13 mouse cellular contexts compared by ENCODE assay signal in the genomic region with DNA sequence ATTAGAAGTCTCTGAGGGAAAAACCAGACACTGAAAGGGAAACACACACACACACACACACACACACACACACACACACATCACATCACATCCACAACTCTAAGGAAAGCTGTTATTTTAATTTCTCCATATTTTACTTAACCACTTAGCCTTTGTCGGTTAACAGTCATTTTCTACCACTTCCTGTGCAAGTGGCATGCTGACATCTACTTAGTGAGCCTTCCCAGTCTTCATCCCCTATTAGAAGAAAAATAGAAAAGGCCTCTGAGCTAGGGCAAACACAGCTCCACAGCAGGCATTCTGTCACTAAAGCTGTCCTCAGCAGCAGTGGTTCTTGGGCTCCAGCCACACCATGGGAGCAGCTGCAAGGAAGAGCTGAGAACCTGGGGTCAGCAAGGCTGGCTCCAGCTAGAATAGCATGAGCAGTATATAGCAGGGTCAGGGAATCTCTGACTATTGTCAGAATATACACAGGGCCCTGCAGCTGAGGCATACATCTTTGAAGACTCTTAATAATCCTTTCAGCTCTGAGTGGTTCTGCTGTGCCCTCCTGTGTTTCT. TPM values are rescaled to one million over a fixed set of nuclear protein-coding genes. Genes with fewer than 3 reads are reported as not detected.
DNase-seq lines count a peak whose midpoint lies in the region; ATAC-seq lines count a peak whose summit lies in the region.
"Had no signal": no experiment of that assay in that cellular context is flagged by ENCODE, and none has a peak within 500 bp of the region (broad histone marks: within the 10 kb centered on the region; RNA-seq: fewer than 3 reads in every experiment).

No protein-coding gene starts in this region.

- ATAC-seq in common myeloid progenitor, adult 5-6 weeks (replicated peaks; ENCODE audit: low read depth, poor library complexity, severe bottlenecking) = peak; percentile 75
- ATAC-seq: forebrain, embryonic 13.5 days had no signal

- intact Hi-C loops in gastrocnemius, postnatal 14 days (cut with DNase I; ENCODE audit: low total_unique reads) = no loop called here
- intact Hi-C loops in heart, postnatal 14 days (cut with DNase I) = no loop called here

- peak; percentile 9 for DNase-seq in gastrocnemius, postnatal 14 days
- DNase-seq in gastrocnemius, adult 18-20 months (ENCODE audit: low spot score) = no peak
- peak; percentile 11 for DNase-seq in thymus, postnatal 25 days
- no peak for DNase-seq in thymus, adult 18-20 months
- DNase-seq in heart, postnatal 14 days = no peak
- no peak for DNase-seq in heart, adult 11 months
- DNase-seq: adrenal gland, postnatal 25 days; cerebellum, postnatal 36 days; gastrocnemius, adult 2 months; heart, postnatal 36 days; lung, postnatal 14 days had no signal

RNA-seq across cellular contexts. Expression of a gene that starts 36.2 kb away (rescaled TPM):
- total RNA-seq in gastrocnemius, postnatal 14 days (2021) = 1 to 10 TPM; 6.7 to 7.4 TPM
- total RNA-seq in gastrocnemius, adult 18-20 months (2021) = 1 to 10 TPM; 2.8 to 3.1 TPM
- 151 and 155 TPM in 2 replicates for total RNA-seq in common myeloid progenitor, adult 5-6 weeks (2017)
- 1 to 10 TPM; 6.1 to 7.7 TPM for total RNA-seq in heart, postnatal 14 days (2021)

Comparison
In these comparisons a context has a peak if more than half of its experiments do, and no peak if none do; other contexts are left out.
1. DNase-seq: peak in gastrocnemius, postnatal 14 days (single experiment) and thymus, postnatal 25 days (single experiment); none in gastrocnemius, adult 18-20 months (single experiment), thymus, adult 18-20 months (0 of 2), heart, postnatal 14 days (0 of 2) and heart, adult 11 months (single experiment).
2. RNA of a gene that starts 36.2 kb away (total RNA-seq): 151 to 155 TPM in common myeloid progenitor, adult 5-6 weeks; 6.1 to 7.7 TPM in heart, postnatal 14 days, 6.7 to 7.4 TPM in gastrocnemius, postnatal 14 days and 2.8 to 3.1 TPM in gastrocnemius, adult 18-20 months; every median in the first group is over 10 times any median in the second.